Mouse (Mus musculus) lung, adult 2 months (tissue): ENCODE measurements around the gene Prkca.

Source experiments
- CTCF ChIP-seq: fragments of 200-500 bp; IDR thresholded peaks from 2 replicates; pipeline ENCODE4 v1.5.1; 2011; ENCODE audit warnings: mild to moderate bottlenecking, low read length, control low read depth; ENCODE audit not compliant: insufficient read depth
- POLR2A ChIP-seq: fragments of 200-500 bp; IDR thresholded peaks from 2 replicates; pipeline ENCODE4 v1.6.1; 2011; ENCODE audit warnings: low read depth, mild to moderate bottlenecking, control low read depth, low read length, borderline replicate concordance; ENCODE audit errors: extremely low read depth

DNA sequence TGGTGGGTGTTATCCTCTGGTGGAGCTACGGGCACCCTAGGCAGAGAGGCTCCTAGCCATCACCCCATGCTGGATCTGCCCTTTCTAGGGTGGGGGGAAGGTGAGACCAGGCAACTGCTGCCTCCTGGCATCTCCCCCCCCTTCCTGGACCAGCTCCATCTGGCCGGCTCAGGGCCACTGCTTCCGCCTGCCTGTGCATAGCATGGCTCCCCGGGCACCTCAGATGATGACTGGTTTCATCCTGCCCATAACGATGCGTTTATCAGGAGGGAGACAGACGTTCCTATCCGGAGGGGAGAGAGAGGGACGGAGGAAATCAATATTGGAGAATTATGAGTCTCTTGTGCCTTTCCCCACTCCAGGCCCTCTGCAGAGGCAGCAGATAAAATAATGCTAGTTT, 438.4 kb downstream of the Prkca start:
- TF ChIP-seq CTCF (no peak), POLR2A (no peak)
